Mouse (Mus musculus): Measurements from ENCODE around the gene Msmb. TPM values are rescaled to one million over a fixed set of nuclear protein-coding genes. Genes with fewer than 3 reads are reported as not detected.
A peak's percentile ranks its signal among the peaks of the same experiment; 100 is the strongest.

Gene Msmb
- total and polyA plus RNA-seq, 2 experiments from 2014 or later = not detected

DNA sequence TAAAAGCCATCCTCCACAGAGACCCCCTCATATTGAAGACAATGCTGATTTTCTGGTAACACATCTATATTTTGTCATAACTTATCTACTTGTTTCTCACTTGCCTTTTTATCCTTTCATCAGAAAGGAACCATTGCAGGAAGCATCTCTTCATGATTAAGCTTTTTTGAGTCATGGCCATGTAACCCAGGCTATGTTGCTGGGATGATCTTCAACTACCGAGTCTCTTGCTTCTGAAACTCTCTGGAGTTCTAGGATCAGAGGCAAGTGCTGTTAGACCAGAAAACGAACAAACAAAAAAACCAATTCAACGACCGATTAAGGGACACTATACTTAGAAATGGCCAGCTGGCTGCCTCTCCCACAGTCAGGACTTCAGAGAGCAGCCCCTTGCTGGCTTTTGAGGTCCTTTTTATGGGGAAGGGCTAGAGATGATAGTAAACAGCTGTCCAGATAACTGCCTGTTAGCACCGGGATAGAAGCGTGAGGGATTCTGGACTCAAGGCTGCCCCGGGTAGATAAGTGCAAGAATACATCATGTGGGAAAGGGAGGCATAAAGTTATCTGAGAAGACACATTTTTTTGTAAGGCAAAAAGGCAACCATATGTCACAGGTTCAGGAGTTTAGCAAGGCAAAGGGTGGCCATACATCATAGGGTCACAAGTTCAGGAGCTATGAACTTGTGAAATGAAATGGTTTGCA, 4.1 kb downstream of the Msmb start:
- 33% methylated on average over 7 of the region's 7 CpGs for WGBS
- no peak overlapping the region for H3K4me2 ChIP-seq (ENCODE audit: low read depth, low read length)

DNA sequence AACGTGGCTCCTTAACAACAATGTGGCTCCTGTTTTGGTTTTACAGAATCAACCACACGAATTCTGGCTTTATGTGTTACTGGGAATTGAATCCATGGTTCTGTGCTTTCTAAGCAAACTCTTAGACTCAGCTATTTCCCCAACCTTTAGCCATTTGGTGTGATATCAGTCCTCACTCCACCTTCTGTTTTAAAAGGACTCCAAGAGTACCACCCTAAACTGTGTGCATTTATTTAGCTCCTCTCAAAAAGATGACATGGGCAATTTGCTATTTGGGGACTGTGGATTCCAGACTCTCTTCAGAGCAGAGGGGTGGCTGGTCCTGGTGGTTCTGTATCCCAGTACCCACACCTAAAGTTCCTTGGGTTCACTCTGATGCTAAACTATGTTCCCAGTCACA, 4.8 kb downstream of the Msmb start:
- 0 out of 2 replicates have a peak, but pooled peaks cover 5% of the 10 kb centered on the region for H3K9me3 ChIP-seq (replicated peaks; ENCODE audit: control insufficient read depth, low read length)
- no peak overlapping the region for H3K9ac ChIP-seq (replicated peaks; ENCODE audit: low read depth, low read length)
- no peak overlapping the region for H3K27ac ChIP-seq (ENCODE audit: low read depth)
- WGBS = 55% methylated on average over 2 of the region's 2 CpGs
- no peaks in the 10 kb centered on the region for H3K36me3 ChIP-seq (replicated peaks; ENCODE audit: control insufficient read depth, insufficient read depth, low read length)
- no peaks in the 10 kb centered on the region for H3K4me1 ChIP-seq (ENCODE audit: control insufficient read depth, insufficient read depth)
- DNase-seq (ENCODE audit: low spot score) (no peak), ATAC-seq (ENCODE audit: insufficient read depth, low read depth) (no peak)
- H3K4me2 ChIP-seq (ENCODE audit: low read depth, low read length) = no peak overlapping the region
- no peak overlapping the region for H3K4me3 ChIP-seq (ENCODE audit: low read depth, low read length)
- no peak for TF ChIP-seq EP300 (IDR thresholded peaks at IDR 0.05; ENCODE audit: low read depth)
- no peak for TF ChIP-seq CTCF (IDR thresholded peaks at IDR 0.05; ENCODE audit: low read depth)
- no peaks in the 10 kb centered on the region for H3K27me3 ChIP-seq (ENCODE audit: control insufficient read depth, insufficient read depth, low read length)

More for the DNA sequence above, 4.1 kb downstream of the Msmb start:
- Histone ChIP-seq H3K9me3 (replicated peaks; ENCODE audit: control insufficient read depth, low read length) (0 out of 2 replicates have a peak, but pooled peaks cover 5% of the 10 kb centered on the region), H3K4me3 (ENCODE audit: low read depth, low read length) (no peak overlapping the region), H3K9ac (replicated peaks; ENCODE audit: low read depth, low read length) (no peak overlapping the region), H3K27ac (ENCODE audit: low read depth) (no peak overlapping the region), H3K4me1 (ENCODE audit: control insufficient read depth, insufficient read depth) (no peaks in the 10 kb centered on the region), H3K36me3 (replicated peaks; ENCODE audit: control insufficient read depth, insufficient read depth, low read length) (no peaks in the 10 kb centered on the region), H3K27me3 (ENCODE audit: control insufficient read depth, insufficient read depth, low read length) (no peaks in the 10 kb centered on the region)
- ATAC-seq (ENCODE audit: insufficient read depth, low read depth) (no peak), DNase-seq (ENCODE audit: low spot score) (no peak)
- TF ChIP-seq EP300 (IDR thresholded peaks at IDR 0.05; ENCODE audit: low read depth) (no peak), CTCF (IDR thresholded peaks at IDR 0.05; ENCODE audit: low read depth) (no peak)

DNA sequence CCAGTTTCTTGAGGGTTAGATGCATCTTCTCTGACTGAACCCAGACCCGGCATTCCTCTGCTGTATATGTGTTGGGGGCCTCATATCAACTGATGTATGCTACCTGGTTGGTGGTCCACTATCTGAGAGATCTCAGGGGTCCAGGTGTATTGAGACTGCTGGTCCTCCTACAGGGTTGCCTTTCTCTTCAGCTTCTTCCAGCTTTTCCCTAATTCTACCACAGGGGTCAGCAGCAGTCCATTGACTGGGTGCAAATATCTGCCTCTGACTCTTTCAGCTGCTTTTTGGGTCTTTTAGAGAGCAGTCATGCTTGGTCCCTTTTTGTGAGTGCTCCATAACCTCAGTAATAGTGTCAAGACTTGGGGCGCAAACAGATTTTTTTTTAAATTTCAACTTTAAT, 9.0 kb downstream of the Msmb start:
- H3K27me3 ChIP-seq (ENCODE audit: control insufficient read depth, insufficient read depth, low read length) = no peaks in the 10 kb centered on the region
- 77% methylated on average over 2 of the region's 2 CpGs for WGBS
- H3K36me3 ChIP-seq (replicated peaks; ENCODE audit: control insufficient read depth, insufficient read depth, low read length) = no peaks in the 10 kb centered on the region
- H3K4me2 ChIP-seq (ENCODE audit: low read depth, low read length) = no peak overlapping the region
- H3K9ac ChIP-seq (replicated peaks; ENCODE audit: low read depth, low read length) = no peak overlapping the region
- 0 out of 2 replicates have a peak, but pooled peaks cover 5% of the 10 kb centered on the region for H3K9me3 ChIP-seq (replicated peaks; ENCODE audit: control insufficient read depth, low read length)
- no peak for DNase-seq (ENCODE audit: low spot score)
- H3K4me1 ChIP-seq (ENCODE audit: control insufficient read depth, insufficient read depth) = no peaks in the 10 kb centered on the region
- TF ChIP-seq EP300 (IDR thresholded peaks at IDR 0.05; ENCODE audit: low read depth) (no peak), CTCF (IDR thresholded peaks at IDR 0.05; ENCODE audit: low read depth) (peak; percentile 24)
- no peak for ATAC-seq (ENCODE audit: insufficient read depth, low read depth)
- no peak overlapping the region for H3K27ac ChIP-seq (ENCODE audit: low read depth)
- H3K4me3 ChIP-seq (ENCODE audit: low read depth, low read length) = no peak overlapping the region

DNA sequence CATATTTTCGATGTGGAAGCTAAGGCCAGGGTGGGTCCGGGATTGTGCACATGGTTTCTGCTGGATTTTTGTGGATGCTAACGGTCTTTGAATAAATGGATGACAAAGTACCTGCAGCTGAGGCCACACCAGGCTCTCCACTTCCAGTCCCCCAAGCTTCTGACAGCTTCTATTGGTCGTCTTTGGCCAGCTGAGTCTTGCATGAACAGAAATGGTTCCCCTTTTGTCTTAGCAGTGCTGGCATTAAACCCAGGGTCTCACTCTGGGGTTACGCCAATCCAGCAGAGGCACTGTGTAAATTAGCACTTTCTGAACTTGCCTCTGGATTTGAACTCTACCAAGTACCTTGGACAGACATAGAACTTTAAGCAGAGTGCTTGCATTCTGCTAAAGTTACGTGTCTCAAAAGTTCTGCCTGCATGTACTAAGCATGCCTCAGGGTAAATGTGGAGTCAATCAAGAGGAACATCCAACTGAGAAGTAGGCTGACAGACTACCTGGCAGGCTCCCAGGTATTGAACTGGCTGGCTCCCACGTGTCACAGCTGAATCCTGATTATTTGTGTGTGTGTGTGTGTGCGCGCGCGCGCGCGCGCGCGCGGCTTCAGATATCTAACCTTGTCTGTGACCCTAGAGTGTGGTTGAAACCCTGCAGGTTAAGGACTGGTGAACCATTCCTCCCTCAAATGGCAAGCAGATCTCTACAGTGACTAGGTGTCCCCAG, 10.6 kb downstream of the Msmb start:
- Histone ChIP-seq H3K9ac (replicated peaks; ENCODE audit: low read depth, low read length) (no peak overlapping the region), H3K4me2 (ENCODE audit: low read depth, low read length) (no peak overlapping the region), H3K36me3 (replicated peaks; ENCODE audit: control insufficient read depth, insufficient read depth, low read length) (no peaks in the 10 kb centered on the region), H3K4me1 (ENCODE audit: control insufficient read depth, insufficient read depth) (no peaks in the 10 kb centered on the region), H3K9me3 (replicated peaks; ENCODE audit: control insufficient read depth, low read length) (0 out of 2 replicates have a peak, but pooled peaks cover 5% of the 10 kb centered on the region), H3K27ac (ENCODE audit: low read depth) (no peak overlapping the region), H3K27me3 (ENCODE audit: control insufficient read depth, insufficient read depth, low read length) (no peaks in the 10 kb centered on the region), H3K4me3 (ENCODE audit: low read depth, low read length) (no peak overlapping the region)
- DNase-seq (ENCODE audit: low spot score) = no peak
- 89% methylated on average over 18 of the region's 18 CpGs for WGBS
- ATAC-seq (ENCODE audit: insufficient read depth, low read depth) = no peak
- TF ChIP-seq EP300 (IDR thresholded peaks at IDR 0.05; ENCODE audit: low read depth) (no peak), CTCF (IDR thresholded peaks at IDR 0.05; ENCODE audit: low read depth) (no peak)

- 89% methylated on average over 2 of the region's 2 CpGs for WGBS
- Histone ChIP-seq H3K4me3 (ENCODE audit: low read depth, low read length) (no peak overlapping the region), H3K27ac (ENCODE audit: low read depth) (no peak overlapping the region), H3K36me3 (replicated peaks; ENCODE audit: control insufficient read depth, insufficient read depth, low read length) (no peaks in the 10 kb centered on the region), H3K4me1 (ENCODE audit: control insufficient read depth, insufficient read depth) (no peaks in the 10 kb centered on the region), H3K4me2 (ENCODE audit: low read depth, low read length) (no peak overlapping the region), H3K27me3 (ENCODE audit: control insufficient read depth, insufficient read depth, low read length) (no peaks in the 10 kb centered on the region), H3K9ac (replicated peaks; ENCODE audit: low read depth, low read length) (no peak overlapping the region), H3K9me3 (replicated peaks; ENCODE audit: control insufficient read depth, low read length) (no peaks in the 10 kb centered on the region)
- DNase-seq (ENCODE audit: low spot score) (no peak), ATAC-seq (ENCODE audit: insufficient read depth, low read depth) (no peak)
- TF ChIP-seq CTCF (IDR thresholded peaks at IDR 0.05; ENCODE audit: low read depth) (no peak), EP300 (IDR thresholded peaks at IDR 0.05; ENCODE audit: low read depth) (no peak)
Measured at GRCm38 (mm10) chr14:32153156-32153555, 11.3 kb downstream of the Msmb start.

Measured in heart, postnatal 0 days (tissue).